Mouse (Mus musculus): ENCODE measurements around the gene Olfr1410. TPM values are rescaled to one million over a fixed set of nuclear protein-coding genes. Genes with fewer than 3 reads are reported as not detected.
A peak's percentile ranks its signal among the peaks of the same experiment; 100 is the strongest.

The Olfr1410 gene
- polyA plus RNA-seq, 1 experiment from 2014 or later: not detected

- Histone ChIP-seq H3K4me3 (ENCODE audit: low read depth, low read length) (no peak overlapping the region), H3K27ac (ENCODE audit: low read depth, low read length) (peak overlapping the region; percentile 7; the same call in 1 of the 2 replicates), H3K9me3 (ENCODE audit: control insufficient read depth, low read length) (no peaks in the 10 kb centered on the region), H3K36me3 (ENCODE audit: control insufficient read depth, insufficient read depth, low read length) (peaks cover 23% of the 10 kb centered on the region), H3K27me3 (ENCODE audit: control insufficient read depth, insufficient read depth, low read length) (no peaks in the 10 kb centered on the region), H3K4me2 (ENCODE audit: low read depth, low read length) (no peak overlapping the region), H3K9ac (replicated peaks; ENCODE audit: low read depth, low read length) (no peak overlapping the region), H3K4me1 (ENCODE audit: control insufficient read depth, insufficient read depth, low read length) (peaks cover 10% of the 10 kb centered on the region)
- ATAC-seq (ENCODE audit: low read depth): no peak
- 94% methylated on average over 8 of the region's 8 CpGs for WGBS
Measured at GRCm38 (mm10) chr1:92636015-92636414, 30.4 kb downstream of the Olfr1410 start.

- Histone ChIP-seq H3K9me3 (ENCODE audit: control insufficient read depth, low read length) (no peaks in the 10 kb centered on the region), H3K27me3 (ENCODE audit: control insufficient read depth, insufficient read depth, low read length) (no peaks in the 10 kb centered on the region), H3K4me2 (ENCODE audit: low read depth, low read length) (no peak overlapping the region), H3K36me3 (ENCODE audit: control insufficient read depth, insufficient read depth, low read length) (peaks cover 23% of the 10 kb centered on the region), H3K4me1 (ENCODE audit: control insufficient read depth, insufficient read depth, low read length) (peaks cover 10% of the 10 kb centered on the region), H3K4me3 (ENCODE audit: low read depth, low read length) (no peak overlapping the region), H3K9ac (replicated peaks; ENCODE audit: low read depth, low read length) (no peak overlapping the region), H3K27ac (ENCODE audit: low read depth, low read length) (no peak overlapping the region)
- 97% methylated on average over 11 of the region's 11 CpGs for WGBS
- ATAC-seq (ENCODE audit: low read depth): no peak
Measured at GRCm38 (mm10) chr1:92636676-92637075, 31.1 kb downstream of the Olfr1410 start.

GRCm38 (mm10) chr1:92637501-92638172 lies 32.1 kb downstream of the Olfr1410 start:
- no peak overlapping the region for H3K4me3 ChIP-seq (ENCODE audit: low read depth, low read length)
- no peak for ATAC-seq (ENCODE audit: low read depth)
- no peak overlapping the region for H3K27ac ChIP-seq (ENCODE audit: low read depth, low read length)
- WGBS: 93% methylated on average over 15 of the region's 15 CpGs
- H3K4me2 ChIP-seq (ENCODE audit: low read depth, low read length): no peak overlapping the region
- no peak overlapping the region for H3K9ac ChIP-seq (replicated peaks; ENCODE audit: low read depth, low read length)
- peaks cover 10% of the 10 kb centered on the region for H3K4me1 ChIP-seq (ENCODE audit: control insufficient read depth, insufficient read depth, low read length)
- H3K36me3 ChIP-seq (ENCODE audit: control insufficient read depth, insufficient read depth, low read length): peaks cover 23% of the 10 kb centered on the region
- H3K27me3 ChIP-seq (ENCODE audit: control insufficient read depth, insufficient read depth, low read length): no peaks in the 10 kb centered on the region
- H3K9me3 ChIP-seq (ENCODE audit: control insufficient read depth, low read length): no peaks in the 10 kb centered on the region

- ATAC-seq (ENCODE audit: low read depth): no peak
- Histone ChIP-seq H3K9me3 (ENCODE audit: control insufficient read depth, low read length) (no peaks in the 10 kb centered on the region), H3K4me2 (ENCODE audit: low read depth, low read length) (no peak overlapping the region), H3K27ac (ENCODE audit: low read depth, low read length) (no peak overlapping the region), H3K4me3 (ENCODE audit: low read depth, low read length) (no peak overlapping the region), H3K9ac (replicated peaks; ENCODE audit: low read depth, low read length) (no peak overlapping the region), H3K36me3 (ENCODE audit: control insufficient read depth, insufficient read depth, low read length) (peaks cover 23% of the 10 kb centered on the region), H3K27me3 (ENCODE audit: control insufficient read depth, insufficient read depth, low read length) (no peaks in the 10 kb centered on the region), H3K4me1 (ENCODE audit: control insufficient read depth, insufficient read depth, low read length) (peaks cover 10% of the 10 kb centered on the region)
- 98% methylated on average over 3 of the region's 3 CpGs for WGBS
Measured at GRCm38 (mm10) chr1:92638181-92638580, 32.6 kb downstream of the Olfr1410 start.

GRCm38 (mm10) chr1:92638736-92639135 lies 33.2 kb downstream of the Olfr1410 start:
- Histone ChIP-seq H3K4me2 (ENCODE audit: low read depth, low read length) (no peak overlapping the region), H3K27ac (ENCODE audit: low read depth, low read length) (no peak overlapping the region), H3K9me3 (ENCODE audit: control insufficient read depth, low read length) (no peaks in the 10 kb centered on the region), H3K9ac (replicated peaks; ENCODE audit: low read depth, low read length) (no peak overlapping the region), H3K4me1 (ENCODE audit: control insufficient read depth, insufficient read depth, low read length) (peaks cover 10% of the 10 kb centered on the region), H3K36me3 (ENCODE audit: control insufficient read depth, insufficient read depth, low read length) (peaks cover 23% of the 10 kb centered on the region), H3K27me3 (ENCODE audit: control insufficient read depth, insufficient read depth, low read length) (no peaks in the 10 kb centered on the region), H3K4me3 (ENCODE audit: low read depth, low read length) (no peak overlapping the region)
- no peak for ATAC-seq (ENCODE audit: low read depth)
- 92% methylated on average over 4 of the region's 4 CpGs for WGBS

- no peak for ATAC-seq (ENCODE audit: low read depth)
- no peaks in the 10 kb centered on the region for H3K9me3 ChIP-seq (ENCODE audit: control insufficient read depth, low read length)
- no peaks in the 10 kb centered on the region for H3K27me3 ChIP-seq (ENCODE audit: control insufficient read depth, insufficient read depth, low read length)
- H3K4me3 ChIP-seq (ENCODE audit: low read depth, low read length): no peak overlapping the region
- H3K27ac ChIP-seq (ENCODE audit: low read depth, low read length): no peak overlapping the region
- H3K36me3 ChIP-seq (ENCODE audit: control insufficient read depth, insufficient read depth, low read length): peaks cover 23% of the 10 kb centered on the region
- H3K4me2 ChIP-seq (ENCODE audit: low read depth, low read length): peak overlapping the region; percentile 98
- H3K9ac ChIP-seq (replicated peaks; ENCODE audit: low read depth, low read length): no peak overlapping the region
- WGBS: 87% methylated on average over 6 of the region's 6 CpGs
- peaks cover 10% of the 10 kb centered on the region for H3K4me1 ChIP-seq (ENCODE audit: control insufficient read depth, insufficient read depth, low read length)
Measured at GRCm38 (mm10) chr1:92640393-92640792, 34.8 kb downstream of the Olfr1410 start.

- Histone ChIP-seq H3K27me3 (ENCODE audit: control insufficient read depth, insufficient read depth, low read length) (no peaks in the 10 kb centered on the region), H3K4me2 (ENCODE audit: low read depth, low read length) (peak within 1 kb of the TSS; percentile 98), H3K9ac (replicated peaks; ENCODE audit: low read depth, low read length) (peak within 1 kb of the TSS; percentile 94), H3K4me1 (ENCODE audit: control insufficient read depth, insufficient read depth, low read length) (peaks cover 10% of the 10 kb centered on the region), H3K27ac (ENCODE audit: low read depth, low read length) (peak within 1 kb of the TSS; percentile 82), H3K9me3 (ENCODE audit: control insufficient read depth, low read length) (no peaks in the 10 kb centered on the region), H3K36me3 (ENCODE audit: control insufficient read depth, insufficient read depth, low read length) (peaks cover 15% of the 10 kb centered on the region), H3K4me3 (ENCODE audit: low read depth, low read length) (peak within 1 kb of the TSS; percentile 90)
- ATAC-seq (ENCODE audit: low read depth): peak; percentile 94
- 3% methylated on average over 50 of the region's 50 CpGs for WGBS
Measured at GRCm38 (mm10) chr1:92641514-92642272, 36.1 kb downstream of the Olfr1410 start, which contains the start of gene Cops9. TSS of gene Cops9 (minus strand) at chr1:92641985.

- H3K4me1 ChIP-seq (ENCODE audit: control insufficient read depth, insufficient read depth, low read length): peaks cover 10% of the 10 kb centered on the region
- H3K4me3 ChIP-seq (ENCODE audit: low read depth, low read length): no peak overlapping the region
- H3K9me3 ChIP-seq (ENCODE audit: control insufficient read depth, low read length): no peaks in the 10 kb centered on the region
- no peak overlapping the region for H3K27ac ChIP-seq (ENCODE audit: low read depth, low read length)
- no peaks in the 10 kb centered on the region for H3K36me3 ChIP-seq (ENCODE audit: control insufficient read depth, insufficient read depth, low read length)
- no peaks in the 10 kb centered on the region for H3K27me3 ChIP-seq (ENCODE audit: control insufficient read depth, insufficient read depth, low read length)
- ATAC-seq (ENCODE audit: low read depth): no peak
- no peak overlapping the region for H3K4me2 ChIP-seq (ENCODE audit: low read depth, low read length)
- 50% methylated on average over 4 of the region's 4 CpGs for WGBS
- H3K9ac ChIP-seq (replicated peaks; ENCODE audit: low read depth, low read length): no peak overlapping the region
Measured at GRCm38 (mm10) chr1:92643691-92644090, 38.1 kb downstream of the Olfr1410 start.

GRCm38 (mm10) chr1:92644916-92645315 lies 39.3 kb downstream of the Olfr1410 start:
- no peak for ATAC-seq (ENCODE audit: low read depth)
- no peaks in the 10 kb centered on the region for H3K36me3 ChIP-seq (ENCODE audit: control insufficient read depth, insufficient read depth, low read length)
- WGBS: 83% methylated on average over 5 of the region's 5 CpGs
- H3K27ac ChIP-seq (ENCODE audit: low read depth, low read length): no peak overlapping the region
- no peaks in the 10 kb centered on the region for H3K9me3 ChIP-seq (ENCODE audit: control insufficient read depth, low read length)
- H3K27me3 ChIP-seq (ENCODE audit: control insufficient read depth, insufficient read depth, low read length): no peaks in the 10 kb centered on the region
- H3K9ac ChIP-seq (replicated peaks; ENCODE audit: low read depth, low read length): no peak overlapping the region
- H3K4me1 ChIP-seq (ENCODE audit: control insufficient read depth, insufficient read depth, low read length): peaks cover 10% of the 10 kb centered on the region
- H3K4me2 ChIP-seq (ENCODE audit: low read depth, low read length): no peak overlapping the region
- no peak overlapping the region for H3K4me3 ChIP-seq (ENCODE audit: low read depth, low read length)
